Mouse (Mus musculus) c-Kit-negative CD71-positive TER-119-positive erythroid progenitor cells, embryonic 14.5 days (primary cell): ENCODE measurements around the gene Atxn2.

Experiments
- DNase-seq: peaks from one replicate; pipeline ENCODE4 v3.0.0-alpha.2; 2013; ENCODE audit warnings: low read depth, low spot score

Atxn2 gene

DNA sequence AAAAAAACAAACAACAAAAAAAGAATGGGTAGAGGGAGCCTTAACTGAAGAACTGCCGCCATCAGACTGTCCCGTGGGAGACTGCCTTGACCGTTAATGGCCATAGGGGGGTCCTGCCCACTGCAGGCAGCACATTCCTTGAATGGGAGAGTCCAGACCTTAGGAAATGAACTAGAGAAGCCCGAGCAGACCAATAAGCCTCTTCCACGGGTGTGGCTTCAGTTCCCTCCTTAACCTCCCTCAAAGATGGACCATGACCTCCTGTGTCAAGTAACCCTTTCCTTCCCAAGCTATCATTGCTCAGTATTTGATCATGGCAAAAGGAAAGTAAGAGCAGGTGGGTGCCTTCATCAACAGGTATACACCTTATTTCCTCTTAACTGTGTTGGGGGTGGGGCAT lies 150.8 kb downstream of the Atxn2 start:
- DNase-seq, result no peak

DNA sequence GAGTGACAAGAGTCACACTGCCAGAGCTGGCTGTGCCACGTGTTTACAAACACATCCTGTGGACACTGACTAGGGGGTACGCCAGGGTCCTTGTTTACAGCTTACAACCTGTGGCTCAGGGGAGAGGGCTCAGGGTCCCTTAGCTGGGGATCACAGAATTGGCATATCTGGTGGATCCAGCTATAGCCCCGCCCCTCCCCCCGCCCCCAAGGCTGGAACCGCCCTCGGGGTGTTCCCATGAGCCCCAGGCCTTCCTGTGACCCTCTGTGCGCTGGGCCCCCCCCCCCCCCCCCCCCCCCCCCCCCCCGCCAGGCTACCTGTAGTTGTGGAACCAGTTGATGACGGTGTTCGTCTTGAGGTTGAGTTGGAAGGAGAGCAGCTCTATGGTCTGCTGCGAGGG lies 153.2 kb downstream of the Atxn2 start:
- DNase-seq, result no peak
